Mouse (Mus musculus) c-Kit-negative CD71-positive TER-119-positive erythroid progenitor cells, embryonic 14.5 days (primary cell): ENCODE results near the gene Fryl.
"Not testable (repeated sequence)": the region's sequence is repeated elsewhere in the genome, so short reads cannot be mapped to it uniquely, and the experiment has no call there.

Source experiments
- DNase-seq: peaks from one replicate; pipeline ENCODE4 v3.0.0-alpha.2; 2013; ENCODE audit warnings: low read depth, low spot score

Gene Fryl

GRCm38 (mm10) chr5:73112331-73112730 is 144.1 kb downstream of the Fryl start:
- no peak for DNase-seq

GRCm38 (mm10) chr5:73103657-73104056 is 152.8 kb downstream of the Fryl start:
- DNase-seq: no peak

GRCm38 (mm10) chr5:73102342-73102989 is 154.0 kb downstream of the Fryl start:
- DNase-seq: no peak

GRCm38 (mm10) chr5:73092236-73092635 is 164.2 kb downstream of the Fryl start:
- no peak for DNase-seq

- no peak for DNase-seq
Observed at GRCm38 (mm10) chr5:73089158-73089557, 167.3 kb downstream of the Fryl start.

GRCm38 (mm10) chr5:73081496-73081895 is 174.9 kb downstream of the Fryl start:
- no peak for DNase-seq

GRCm38 (mm10) chr5:73079801-73080200 is 176.6 kb downstream of the Fryl start:
- no peak for DNase-seq

- peak; percentile 34 for DNase-seq
Observed at GRCm38 (mm10) chr5:73071319-73071718, 185.1 kb downstream of the Fryl start.

GRCm38 (mm10) chr5:73066946-73067345 is 189.5 kb downstream of the Fryl start:
- no peak for DNase-seq

GRCm38 (mm10) chr5:73063768-73064669 is 192.4 kb downstream of the Fryl start:
- DNase-seq: no peak

GRCm38 (mm10) chr5:73061506-73062155 is 194.8 kb downstream of the Fryl start:
- DNase-seq: no peak

GRCm38 (mm10) chr5:73056937-73057336 is 199.5 kb downstream of the Fryl start:
- no peak for DNase-seq

- DNase-seq: no peak
Observed at GRCm38 (mm10) chr5:73056457-73056856, 200.0 kb downstream of the Fryl start.

GRCm38 (mm10) chr5:73053933-73054332 is 202.5 kb downstream of the Fryl start:
- no peak for DNase-seq

GRCm38 (mm10) chr5:73047651-73048245 is 208.7 kb downstream of the Fryl start:
- no peak for DNase-seq

- no peak for DNase-seq
Observed at GRCm38 (mm10) chr5:73044055-73044454, 212.4 kb downstream of the Fryl start.

GRCm38 (mm10) chr5:73032481-73032880 is 223.9 kb downstream of the Fryl start:
- DNase-seq: no peak

GRCm38 (mm10) chr5:73028646-73029045 is 227.8 kb downstream of the Fryl start:
- DNase-seq: no peak

- DNase-seq: no peak
Observed at GRCm38 (mm10) chr5:73023801-73024200, 232.6 kb downstream of the Fryl start.

GRCm38 (mm10) chr5:73014745-73015144 is 241.7 kb downstream of the Fryl start:
- no peak for DNase-seq

GRCm38 (mm10) chr5:73013611-73014287 is 242.7 kb downstream of the Fryl start:
- DNase-seq: not testable (repeated sequence)
